Mouse (Mus musculus): Measurements from ENCODE around the gene Shisa7.
"Not testable (repeated sequence)": the region's sequence is repeated elsewhere in the genome, so short reads cannot be mapped to it uniquely, and the experiment has no call there.

The Shisa7 gene

GRCm38 (mm10) chr7:4844245-4844916 lies at the start of gene Shisa7:
TSS of gene Shisa7 (minus strand) at chr7:4844696.
- no peak for DNase-seq

- no peak for DNase-seq
Measured at GRCm38 (mm10) chr7:4886680-4887079, 42.2 kb upstream of the Shisa7 start.

- DNase-seq = peak; percentile 24
Measured at GRCm38 (mm10) chr7:4879036-4879435, 34.5 kb upstream of the Shisa7 start.

GRCm38 (mm10) chr7:4878186-4878585 lies 33.7 kb upstream of the Shisa7 start:
- DNase-seq = peak; percentile 39

GRCm38 (mm10) chr7:4877226-4877625 lies 32.7 kb upstream of the Shisa7 start:
- DNase-seq = no peak

- peak; percentile 94 for DNase-seq
Measured at GRCm38 (mm10) chr7:4876753-4877221, 32.3 kb upstream of the Shisa7 start, which contains the start of gene Isoc2a. TSS of gene Isoc2a (plus strand) at chr7:4877153.

GRCm38 (mm10) chr7:4870133-4870532 lies 25.6 kb upstream of the Shisa7 start, which contains the start of gene Isoc2b:
TSS of gene Isoc2b (minus strand) at chr7:4870258.
- DNase-seq = no peak

GRCm38 (mm10) chr7:4866631-4867180 lies 22.2 kb upstream of the Shisa7 start:
- no peak for DNase-seq

- DNase-seq = peak; percentile 97
Measured at GRCm38 (mm10) chr7:4865579-4866493, 21.3 kb upstream of the Shisa7 start.

GRCm38 (mm10) chr7:4865090-4865489 lies 20.6 kb upstream of the Shisa7 start:
- peak; percentile 56 for DNase-seq

- no peak for DNase-seq
Measured at GRCm38 (mm10) chr7:4864130-4864845, 19.8 kb upstream of the Shisa7 start.

GRCm38 (mm10) chr7:4863541-4864080 lies 19.1 kb upstream of the Shisa7 start:
- no peak for DNase-seq

- peak; percentile 89 for DNase-seq
Measured at GRCm38 (mm10) chr7:4863041-4863440, 18.5 kb upstream of the Shisa7 start.

- not testable (repeated sequence) for DNase-seq
Measured at GRCm38 (mm10) chr7:4860926-4861325, 16.4 kb upstream of the Shisa7 start.

- DNase-seq = no peak
Measured at GRCm38 (mm10) chr7:4859418-4859978, 15.0 kb upstream of the Shisa7 start.

- DNase-seq = no peak
Measured at GRCm38 (mm10) chr7:4857321-4857720, 12.8 kb upstream of the Shisa7 start.

- no peak for DNase-seq
Measured at GRCm38 (mm10) chr7:4856508-4856907, 12.0 kb upstream of the Shisa7 start.

GRCm38 (mm10) chr7:4853613-4854012 lies 9.1 kb upstream of the Shisa7 start:
- no peak for DNase-seq

GRCm38 (mm10) chr7:4851315-4851688 lies 6.8 kb upstream of the Shisa7 start:
- DNase-seq = no peak

- DNase-seq = no peak
Measured at GRCm38 (mm10) chr7:4850621-4851314, 6.3 kb upstream of the Shisa7 start.

GRCm38 (mm10) chr7:4849372-4849771 lies 4.9 kb upstream of the Shisa7 start:
- no peak for DNase-seq

Measured in kidney, postnatal 14 days (tissue).